Mouse (Mus musculus): ENCODE results near the gene Chac1.
A peak's percentile ranks its signal among the peaks of the same experiment; 100 is the strongest.

Chac1 gene

DNA sequence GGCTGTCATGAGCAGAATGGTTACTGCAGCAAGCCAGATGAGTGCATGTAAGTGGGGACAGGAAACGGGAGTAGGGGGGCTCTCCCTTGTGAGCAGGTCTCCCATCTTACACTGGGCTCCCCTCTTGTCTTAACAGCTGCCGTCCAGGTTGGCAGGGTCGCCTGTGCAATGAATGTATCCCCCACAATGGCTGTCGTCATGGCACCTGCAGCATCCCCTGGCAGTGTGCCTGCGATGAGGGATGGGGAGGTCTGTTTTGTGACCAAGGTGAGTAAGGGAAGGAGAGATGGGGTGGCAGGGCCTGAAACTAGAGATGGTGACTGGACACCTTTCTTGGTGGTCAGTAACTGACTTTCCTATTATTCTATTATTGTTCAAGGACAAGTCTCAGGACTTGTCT is 22.5 kb upstream of the Chac1 start:
- no peak for DNase-seq

DNA sequence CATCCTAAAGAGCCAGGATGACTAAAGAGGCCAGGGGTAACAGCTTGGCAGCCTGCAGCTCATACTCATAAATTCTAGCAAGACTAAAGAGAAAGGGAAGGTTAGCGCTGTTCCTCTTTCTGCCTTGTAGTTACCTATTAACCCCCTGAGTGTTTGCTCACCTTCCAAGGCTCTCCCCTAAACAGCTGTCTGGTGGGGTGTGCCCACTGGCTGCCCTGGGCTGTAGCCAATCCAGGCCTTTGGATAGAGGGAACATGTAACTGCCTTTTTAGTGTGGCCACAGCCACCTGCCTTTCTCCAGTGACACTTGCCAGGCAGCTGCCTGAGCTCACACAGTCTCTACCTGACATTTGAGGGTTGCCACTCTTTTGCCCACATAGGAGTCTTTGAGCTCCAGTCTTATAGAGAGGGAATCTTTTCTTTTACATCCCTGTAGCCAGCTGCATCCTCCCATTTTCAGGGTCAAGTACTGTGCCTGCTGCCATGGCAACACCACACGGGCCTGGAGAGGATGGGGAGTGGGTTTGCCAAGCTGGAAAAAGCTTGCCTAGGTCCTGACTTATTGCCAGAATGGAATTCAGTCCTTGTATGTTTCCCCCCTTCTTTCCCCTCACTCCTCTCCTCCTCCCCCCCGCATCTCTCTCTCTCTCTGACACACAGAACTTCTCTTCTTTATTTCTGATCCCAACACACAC is 21.8 kb upstream of the Chac1 start:
- no peak for DNase-seq

DNA sequence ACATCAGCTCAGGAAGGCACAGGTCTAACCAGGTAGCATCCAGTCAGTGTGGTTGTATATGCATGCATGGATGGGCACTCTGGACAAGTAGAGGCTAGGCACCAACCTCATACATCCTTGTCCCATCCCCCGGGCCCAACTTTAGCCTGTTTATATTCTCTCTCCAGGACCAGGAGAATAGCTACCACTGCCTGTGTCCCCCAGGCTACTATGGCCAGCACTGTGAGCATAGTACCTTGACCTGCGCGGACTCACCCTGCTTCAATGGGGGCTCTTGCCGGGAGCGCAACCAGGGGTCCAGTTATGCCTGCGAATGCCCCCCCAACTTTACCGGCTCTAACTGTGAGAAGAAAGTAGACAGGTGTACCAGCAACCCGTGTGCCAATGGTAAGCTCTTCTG is 20.2 kb upstream of the Chac1 start:
- no peak for DNase-seq

DNA sequence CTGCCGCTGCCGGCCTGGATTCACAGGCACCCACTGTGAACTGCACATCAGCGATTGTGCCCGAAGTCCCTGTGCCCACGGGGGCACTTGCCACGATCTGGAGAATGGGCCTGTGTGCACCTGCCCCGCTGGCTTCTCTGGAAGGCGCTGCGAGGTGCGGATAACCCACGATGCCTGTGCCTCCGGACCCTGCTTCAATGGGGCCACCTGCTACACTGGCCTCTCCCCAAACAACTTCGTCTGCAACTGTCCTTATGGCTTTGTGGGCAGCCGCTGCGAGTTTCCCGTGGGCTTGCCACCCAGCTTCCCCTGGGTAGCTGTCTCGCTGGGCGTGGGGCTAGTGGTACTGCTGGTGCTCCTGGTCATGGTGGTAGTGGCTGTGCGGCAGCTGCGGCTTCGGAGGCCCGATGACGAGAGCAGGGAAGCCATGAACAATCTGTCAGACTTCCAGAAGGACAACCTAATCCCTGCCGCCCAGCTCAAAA is 18.8 kb upstream of the Chac1 start:
- no peak for DNase-seq

DNA sequence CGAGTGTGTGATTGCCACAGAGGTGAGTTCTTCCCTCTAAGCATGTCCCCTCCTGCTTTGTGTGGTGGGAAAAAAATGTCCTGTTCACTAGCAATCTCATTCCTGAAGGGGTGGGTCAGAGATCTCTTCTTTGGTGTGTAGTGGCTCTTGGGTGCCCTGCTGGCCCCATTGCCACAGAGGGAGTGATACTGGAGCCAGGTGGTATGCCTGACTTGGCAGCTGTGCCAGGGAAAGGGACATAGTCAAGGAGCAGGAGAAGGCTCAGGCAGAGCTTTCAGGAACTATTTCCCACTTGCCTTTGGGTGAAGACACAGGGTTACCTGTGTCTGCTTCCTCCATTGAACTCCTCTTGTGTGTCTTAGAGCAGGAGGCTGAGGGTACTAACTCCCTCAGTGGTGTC is 16.9 kb upstream of the Chac1 start:
- DNase-seq = no peak

DNA sequence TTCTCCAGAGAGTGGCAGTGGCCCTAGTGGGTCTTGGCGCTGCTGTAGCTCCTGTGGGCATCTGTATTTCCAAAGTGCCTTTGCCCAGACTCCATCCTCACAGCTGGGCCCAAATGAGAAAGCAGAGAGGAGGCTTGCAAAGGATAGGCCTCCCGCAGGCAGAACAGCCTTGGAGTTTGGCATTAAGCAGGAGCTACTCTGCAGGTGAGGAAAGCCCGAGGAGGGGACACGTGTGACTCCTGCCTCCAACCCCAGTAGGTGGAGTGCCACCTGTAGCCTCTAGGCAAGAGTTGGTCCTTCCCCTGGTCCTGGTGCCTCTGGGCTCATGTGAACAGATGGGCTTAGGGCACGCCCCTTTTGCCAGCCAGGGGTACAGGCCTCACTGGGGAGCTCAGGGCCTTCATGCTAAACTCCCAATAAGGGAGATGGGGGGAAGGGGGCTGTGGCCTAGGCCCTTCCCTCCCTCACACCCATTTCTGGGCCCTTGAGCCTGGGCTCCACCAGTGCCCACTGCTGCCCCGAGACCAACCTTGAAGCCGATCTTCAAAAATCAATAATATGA is 16.0 kb upstream of the Chac1 start:
- no peak for DNase-seq

DNA sequence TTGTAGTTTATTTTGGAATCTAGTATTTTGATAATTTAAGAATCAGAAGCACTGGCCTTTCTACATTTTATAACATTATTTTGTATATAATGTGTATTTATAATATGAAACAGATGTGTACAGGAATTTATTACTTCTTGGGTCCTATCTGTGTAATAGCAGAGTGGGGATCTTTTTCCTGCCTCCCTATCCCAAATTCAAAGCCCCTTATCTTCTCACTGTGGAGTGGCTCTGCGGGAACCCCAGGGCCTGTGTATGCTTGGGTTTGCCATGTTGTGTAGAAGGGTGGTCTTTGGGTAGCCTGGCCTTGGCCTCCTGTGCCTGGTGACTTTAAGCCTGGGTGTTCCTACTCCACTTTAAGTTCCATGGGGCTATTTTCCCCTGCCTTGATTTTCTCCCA is 15.5 kb upstream of the Chac1 start:
- DNase-seq = no peak

DNA sequence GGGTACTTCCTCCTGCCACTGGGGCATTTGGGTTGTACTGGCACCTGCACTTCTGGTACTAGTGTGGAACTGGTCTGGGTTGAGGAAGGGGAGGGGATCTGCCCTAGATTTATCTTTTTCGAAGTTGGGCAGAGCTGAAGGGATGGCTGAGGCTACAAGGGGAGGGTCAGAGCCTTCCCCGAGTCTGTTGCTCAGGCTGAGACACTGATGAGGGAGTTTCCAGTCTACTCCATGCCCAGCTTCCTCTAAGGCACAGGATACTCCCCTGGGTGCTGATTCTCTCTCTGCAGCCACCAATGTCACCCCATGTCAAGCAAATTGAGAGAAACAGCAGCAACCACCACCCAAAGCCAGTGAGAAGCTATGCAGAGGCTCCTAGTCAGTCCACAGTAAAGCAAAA is 15.0 kb upstream of the Chac1 start:
- DNase-seq = no peak

DNA sequence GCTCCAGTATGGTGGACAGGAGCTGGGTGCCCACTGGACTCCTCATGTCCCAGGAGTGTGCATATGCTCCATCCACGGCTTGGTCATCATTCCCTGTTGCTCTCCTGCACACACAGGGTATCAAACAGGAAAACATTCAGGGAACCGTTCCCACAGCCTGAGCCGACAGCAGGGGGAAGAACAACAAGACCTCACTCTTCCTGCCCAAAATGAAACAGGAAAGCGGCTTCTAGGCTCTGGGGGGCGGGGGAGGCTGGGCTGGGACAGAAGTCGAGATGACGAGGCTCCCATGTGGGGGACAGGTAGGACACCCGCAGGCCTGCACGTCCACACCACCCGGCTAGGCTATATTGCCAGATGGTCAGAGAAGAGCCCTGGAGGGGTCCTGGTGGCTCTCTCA is 14.6 kb upstream of the Chac1 start:
- no peak for DNase-seq

DNA sequence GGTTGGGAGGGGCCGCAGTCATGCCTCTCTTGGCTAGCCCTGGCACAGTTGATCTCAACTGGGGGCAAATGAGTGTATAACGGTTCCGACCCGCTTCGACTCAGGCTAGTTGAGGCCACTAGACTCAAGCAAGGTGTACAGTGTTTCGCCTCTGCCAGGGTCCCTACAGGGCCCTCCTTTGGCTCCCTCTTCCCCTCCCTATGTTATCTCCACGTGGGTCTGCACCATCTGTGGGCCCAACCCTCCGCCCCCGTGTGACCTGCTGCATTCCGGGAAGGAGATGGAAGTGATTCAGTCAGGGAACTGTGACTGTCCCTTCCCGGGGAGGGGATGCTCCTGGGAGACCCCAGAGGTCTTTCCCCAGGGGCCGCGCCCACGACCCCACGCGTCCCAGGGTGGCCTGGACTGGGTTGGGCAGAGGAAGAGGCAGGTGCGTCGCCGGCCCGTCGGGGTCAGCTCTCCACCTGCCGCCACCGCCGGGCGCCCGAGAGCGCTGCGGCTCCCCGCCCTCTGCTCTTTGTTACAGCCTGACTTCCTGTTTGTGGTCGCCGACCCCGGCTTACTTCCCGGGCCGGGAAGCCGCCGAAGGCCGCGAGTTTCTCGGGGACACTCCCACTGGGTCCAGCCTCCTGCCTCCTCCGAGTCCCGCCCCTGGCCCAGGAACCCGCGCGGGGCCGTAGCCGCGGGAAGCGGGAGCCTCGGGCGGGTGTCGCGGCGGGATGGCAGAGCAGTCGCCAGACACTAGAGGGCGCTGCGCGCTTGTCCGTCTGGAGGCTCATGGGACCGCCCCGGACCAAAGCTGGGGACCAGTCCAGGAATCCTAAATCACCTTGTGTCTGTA is 13.4 kb upstream of the Chac1 start:
- DNase-seq = peak; percentile 87 to 92

DNA sequence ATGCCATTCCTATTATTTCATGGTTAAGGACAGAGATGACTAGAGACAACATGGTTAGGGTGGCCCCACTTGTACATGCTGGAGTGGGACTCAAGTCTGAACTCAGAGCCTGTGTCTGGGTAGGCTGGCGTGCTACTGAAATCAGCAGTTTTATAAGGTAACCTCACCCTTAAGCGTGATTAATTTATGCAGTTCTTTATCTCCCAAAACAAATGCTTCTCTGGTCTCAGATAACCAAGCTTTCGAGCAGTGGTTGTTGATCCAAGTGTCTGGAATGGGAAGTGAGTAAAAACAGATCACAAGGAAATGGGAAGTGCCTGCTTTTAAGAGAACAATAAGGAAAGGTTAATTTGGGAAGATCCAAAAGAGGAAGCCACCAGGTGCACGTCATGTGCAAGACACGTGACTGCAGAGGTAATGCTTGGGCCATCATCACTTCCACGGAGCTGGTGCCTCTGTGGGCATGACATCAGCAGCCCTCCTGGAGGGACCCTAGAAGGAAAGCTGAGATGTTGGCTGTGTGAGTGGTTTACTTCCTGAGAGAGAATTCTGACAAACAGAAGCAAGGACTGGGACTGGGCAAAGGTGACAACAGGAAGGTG is 6.4 kb upstream of the Chac1 start:
- DNase-seq = no peak

DNA sequence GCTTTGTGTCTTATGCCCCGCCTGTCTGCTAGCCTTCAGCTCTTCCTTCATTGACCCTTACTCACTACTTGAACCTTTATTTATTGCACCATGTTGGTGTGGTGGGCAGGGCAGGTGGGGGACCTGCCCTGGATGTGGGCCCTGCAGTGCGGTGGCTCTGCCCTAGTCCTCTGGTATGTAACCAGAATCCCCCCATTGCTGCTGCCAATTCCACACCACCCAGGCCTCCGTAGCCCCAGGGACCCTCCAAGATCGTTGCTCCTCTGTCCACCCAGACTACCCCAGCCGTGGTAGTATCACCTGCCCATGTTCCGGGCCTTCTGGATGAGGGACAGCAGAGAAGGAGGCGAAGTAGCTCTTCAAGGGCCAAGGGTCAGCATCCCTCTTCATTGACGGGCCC is 2.7 kb downstream of the Chac1 start:
- DNase-seq = no peak

DNA sequence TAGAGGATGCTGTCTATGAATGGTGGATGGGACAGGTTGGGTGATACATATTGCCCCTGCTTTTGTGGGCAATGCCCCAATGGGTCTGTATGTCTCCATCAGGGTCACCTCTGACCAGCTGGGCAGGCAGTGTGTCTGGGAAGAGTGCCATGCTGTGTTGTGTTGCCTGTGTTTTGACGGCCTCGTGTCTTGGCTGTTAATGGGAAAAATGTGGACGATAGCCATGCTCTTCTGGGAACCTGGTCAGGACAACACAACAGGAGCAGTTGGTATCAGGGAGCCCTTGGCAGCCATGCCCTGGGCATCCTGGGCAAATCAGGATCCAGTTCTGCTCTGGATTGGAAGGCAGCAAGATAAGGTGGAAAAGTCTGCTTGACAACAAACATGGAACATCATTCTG is 4.1 kb downstream of the Chac1 start:
- peak in 1 of 2 experiments; percentile 16 for DNase-seq

DNA sequence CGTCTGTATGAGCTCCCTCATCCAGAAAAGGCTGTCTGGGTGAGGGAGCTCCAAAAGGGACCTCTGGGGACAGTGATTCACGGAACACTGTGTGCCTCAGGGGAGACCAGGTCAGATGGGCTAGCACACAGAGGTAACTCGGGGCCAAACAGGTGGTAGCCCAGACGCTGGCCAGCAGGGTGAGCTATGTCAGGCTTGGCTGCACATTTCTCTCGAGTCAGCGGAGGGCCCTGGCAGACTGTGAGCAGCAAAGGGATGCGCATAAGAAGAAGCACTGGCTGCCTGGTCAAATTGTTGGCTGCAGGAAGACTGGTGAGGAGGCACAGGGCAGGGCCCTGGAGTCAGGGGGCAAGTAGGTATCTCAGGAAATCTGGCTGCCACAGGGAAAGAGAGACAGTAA is 4.6 kb downstream of the Chac1 start:
- DNase-seq = peak; percentile 65 to 80

DNA sequence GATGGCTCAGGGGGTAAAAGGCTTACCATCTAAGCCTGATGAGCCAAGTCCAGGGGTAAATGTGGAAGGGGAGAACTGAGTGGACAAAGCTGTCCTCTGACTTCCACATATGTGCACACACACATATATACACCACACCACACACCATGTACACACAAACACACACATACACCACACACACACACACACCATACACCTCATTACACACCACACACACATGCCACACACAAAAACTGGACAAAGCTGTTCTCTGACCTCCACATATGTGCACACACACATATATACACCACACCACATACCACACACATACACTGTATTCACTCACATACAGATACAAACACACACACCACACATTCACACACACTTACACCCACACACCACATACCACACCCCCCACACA is 5.3 kb downstream of the Chac1 start:
- DNase-seq = no peak

DNA sequence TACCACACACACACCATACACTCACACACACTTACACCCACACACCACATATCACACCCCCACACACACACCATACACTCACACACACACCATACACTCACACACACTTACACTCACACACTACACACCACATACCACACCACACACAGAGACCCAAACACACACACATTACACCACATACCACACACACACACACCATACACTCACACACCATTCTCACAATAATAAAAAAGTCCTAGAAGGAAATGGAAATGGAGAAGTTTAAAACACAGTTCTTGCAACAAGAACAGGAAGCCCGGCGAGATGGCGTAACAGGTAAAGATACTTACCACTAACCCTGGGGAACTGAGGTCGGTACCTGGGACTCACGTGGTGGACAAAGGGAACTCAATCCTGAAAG is 5.8 kb downstream of the Chac1 start:
- DNase-seq = no peak

DNA sequence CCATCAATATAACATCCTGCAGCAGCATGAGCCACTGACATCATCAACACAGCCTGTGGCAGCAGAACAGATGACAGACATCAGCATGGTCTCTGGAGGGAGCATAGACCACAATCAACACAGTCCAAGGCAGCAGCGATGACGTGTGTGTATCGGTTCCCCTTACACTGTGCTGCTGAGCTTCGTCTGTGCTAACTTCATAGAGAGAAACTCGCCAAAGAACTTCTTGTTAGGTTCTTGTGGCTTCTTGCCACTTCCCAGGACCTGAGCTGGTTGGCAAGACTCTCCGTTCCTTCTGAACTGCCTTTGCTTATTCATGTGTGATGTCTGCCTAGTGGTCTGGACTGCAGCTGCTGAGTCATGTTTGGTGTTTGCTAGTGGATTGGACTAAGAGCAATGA is 7.2 kb downstream of the Chac1 start:
- peak in 1 of 2 experiments; percentile 39 for DNase-seq

DNA sequence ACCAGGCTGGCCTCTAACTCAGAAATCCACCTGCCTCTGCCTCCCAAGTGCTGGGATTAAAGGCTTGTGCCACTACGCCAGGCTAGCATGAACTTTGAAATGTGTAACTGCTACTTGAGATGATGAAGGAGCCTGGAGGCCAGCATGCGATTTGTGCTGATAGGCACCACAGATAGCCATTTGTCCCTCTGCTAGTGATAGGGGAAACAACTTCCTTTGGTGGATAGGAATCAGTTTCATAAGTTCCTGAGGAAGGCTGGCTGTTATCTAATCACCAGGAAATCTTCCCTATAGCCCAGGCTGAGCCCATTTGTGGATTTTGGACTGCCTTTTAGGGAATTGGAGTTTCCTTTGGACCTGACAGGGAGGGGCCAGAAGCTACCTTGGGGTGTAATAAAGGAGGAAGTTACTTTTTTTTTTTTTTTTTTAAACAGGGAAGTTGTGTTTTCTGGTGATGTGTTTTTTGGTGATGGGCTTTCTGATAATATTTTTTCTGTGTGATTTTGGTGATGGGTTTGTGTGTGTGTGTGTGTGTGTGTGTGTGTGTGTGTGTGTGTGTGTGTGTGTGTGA is 8.8 kb downstream of the Chac1 start:
- DNase-seq = no peak

DNA sequence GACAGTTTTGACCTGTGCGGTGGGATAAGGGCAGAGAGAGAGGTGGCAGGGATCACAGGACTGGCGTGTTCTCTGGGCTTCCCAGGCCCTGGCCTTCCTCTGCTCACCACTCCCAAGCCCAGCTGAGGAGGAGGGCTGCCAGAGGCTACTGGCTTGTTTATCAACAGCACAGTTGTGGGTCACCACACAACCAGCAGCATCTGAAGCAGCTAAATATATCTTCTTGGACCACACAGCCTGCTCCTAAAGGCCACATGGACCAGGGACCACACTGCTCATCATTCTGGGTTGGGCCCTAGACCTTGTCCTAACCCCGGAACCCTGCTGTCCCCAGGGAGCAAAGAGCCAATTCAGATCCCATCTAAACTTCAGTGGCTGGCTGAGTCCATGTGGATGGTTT is 13.9 kb downstream of the Chac1 start:
- no peak for DNase-seq

DNA sequence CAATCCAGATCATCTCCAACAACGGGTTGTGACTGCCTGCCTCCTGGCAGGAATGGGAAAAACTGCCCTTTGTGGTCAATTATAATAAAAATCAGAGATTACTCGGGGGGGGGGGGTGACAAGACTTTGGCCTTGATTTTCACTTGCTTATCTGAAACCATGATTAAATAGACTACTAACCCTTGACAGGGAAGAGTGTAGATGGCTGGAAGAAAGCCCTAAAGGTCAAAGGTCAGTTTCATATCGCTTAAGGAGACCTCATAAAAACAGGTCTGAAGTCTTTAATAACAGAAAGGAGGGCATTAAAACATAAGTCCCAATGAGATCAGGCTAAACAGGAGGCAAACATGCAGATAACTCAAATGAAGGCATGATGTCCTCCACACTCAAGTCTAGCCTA is 16.3 kb downstream of the Chac1 start:
- no peak for DNase-seq

DNA sequence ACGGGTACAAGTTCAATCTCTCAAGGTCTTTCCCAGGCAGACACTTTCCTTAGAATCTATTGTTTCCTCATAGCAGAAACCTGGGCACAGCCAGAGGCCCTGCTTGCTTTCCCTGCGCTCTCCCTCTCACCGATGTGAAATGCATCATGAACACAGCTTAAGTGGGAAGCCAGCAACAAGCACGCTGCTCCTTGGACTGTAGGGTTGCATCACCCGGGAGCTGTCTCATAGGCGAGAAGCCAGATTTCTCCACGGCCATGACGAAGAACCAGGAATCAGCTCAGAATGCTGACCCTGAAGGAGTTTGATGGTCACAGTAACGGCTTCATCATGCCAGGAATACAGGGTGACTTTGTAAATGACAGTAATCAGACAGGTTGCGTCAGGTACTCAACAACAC is 19.1 kb downstream of the Chac1 start:
- no peak for DNase-seq

DNA sequence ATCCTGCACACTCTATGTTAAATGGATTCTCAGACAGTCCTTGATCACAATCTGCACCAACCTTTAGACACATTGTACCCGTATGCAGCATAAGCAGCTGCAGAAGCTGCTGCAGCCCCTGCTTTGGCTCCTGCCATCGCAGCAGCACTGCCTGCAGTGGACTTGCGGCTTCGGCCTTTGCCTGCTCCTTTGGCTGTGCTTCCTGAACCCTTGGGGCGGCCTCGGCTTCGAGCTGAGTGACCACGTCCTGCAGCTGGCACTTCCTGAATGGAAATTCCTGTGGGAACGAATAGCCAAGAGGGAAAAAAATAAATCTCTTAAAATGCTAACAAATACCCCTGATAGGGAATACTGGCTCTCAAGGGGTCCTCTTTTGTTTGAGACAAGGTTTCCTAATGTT is 26.3 kb downstream of the Chac1 start:
- peak; percentile 36 to 37 for DNase-seq

DNA sequence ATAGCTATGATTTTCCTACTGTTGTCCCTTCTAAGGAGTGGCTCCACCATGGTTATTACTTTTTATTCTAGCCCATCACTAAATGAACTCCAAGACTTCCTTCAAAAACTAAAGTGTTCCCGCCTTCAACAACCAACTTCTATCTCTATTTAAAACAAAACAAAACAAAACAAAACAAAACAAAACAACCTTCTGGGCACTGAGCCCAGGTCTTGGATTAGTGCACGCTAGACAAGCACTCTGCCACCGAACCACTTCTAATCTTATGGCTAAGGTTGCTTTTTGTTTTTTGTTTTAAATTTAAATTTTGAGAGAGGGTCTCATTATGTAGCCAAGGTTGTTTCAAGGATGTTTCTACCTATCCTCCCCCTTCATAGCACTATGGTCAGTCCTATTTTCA is 26.8 kb downstream of the Chac1 start:
- no peak for DNase-seq
